Mouse (Mus musculus) olfactory bulb, adult 2 months (tissue): ENCODE measurements at regions not wholly inside any gene's neighbourhood (a gene's known extent, or its start where the extent isn't known, plus 50 kb on each side); places are given as distances from the start of the nearest gene placed in this dataset.

ENCODE experiments used
- CTCF ChIP-seq: fragments of 200-500 bp; IDR thresholded peaks from 2 replicates; pipeline ENCODE4 v1.5.1; 2012; ENCODE audit warnings: low read depth, mild to moderate bottlenecking, low read length, moderate library complexity; ENCODE audit not compliant: insufficient read depth
- POLR2A ChIP-seq: fragments of 200-500 bp; IDR thresholded peaks from 2 replicates; pipeline ENCODE4 v1.6.1; 2012; ENCODE audit warnings: mild to moderate bottlenecking, low read depth, low read length, moderate library complexity; ENCODE audit not compliant: insufficient read depth

DNA sequence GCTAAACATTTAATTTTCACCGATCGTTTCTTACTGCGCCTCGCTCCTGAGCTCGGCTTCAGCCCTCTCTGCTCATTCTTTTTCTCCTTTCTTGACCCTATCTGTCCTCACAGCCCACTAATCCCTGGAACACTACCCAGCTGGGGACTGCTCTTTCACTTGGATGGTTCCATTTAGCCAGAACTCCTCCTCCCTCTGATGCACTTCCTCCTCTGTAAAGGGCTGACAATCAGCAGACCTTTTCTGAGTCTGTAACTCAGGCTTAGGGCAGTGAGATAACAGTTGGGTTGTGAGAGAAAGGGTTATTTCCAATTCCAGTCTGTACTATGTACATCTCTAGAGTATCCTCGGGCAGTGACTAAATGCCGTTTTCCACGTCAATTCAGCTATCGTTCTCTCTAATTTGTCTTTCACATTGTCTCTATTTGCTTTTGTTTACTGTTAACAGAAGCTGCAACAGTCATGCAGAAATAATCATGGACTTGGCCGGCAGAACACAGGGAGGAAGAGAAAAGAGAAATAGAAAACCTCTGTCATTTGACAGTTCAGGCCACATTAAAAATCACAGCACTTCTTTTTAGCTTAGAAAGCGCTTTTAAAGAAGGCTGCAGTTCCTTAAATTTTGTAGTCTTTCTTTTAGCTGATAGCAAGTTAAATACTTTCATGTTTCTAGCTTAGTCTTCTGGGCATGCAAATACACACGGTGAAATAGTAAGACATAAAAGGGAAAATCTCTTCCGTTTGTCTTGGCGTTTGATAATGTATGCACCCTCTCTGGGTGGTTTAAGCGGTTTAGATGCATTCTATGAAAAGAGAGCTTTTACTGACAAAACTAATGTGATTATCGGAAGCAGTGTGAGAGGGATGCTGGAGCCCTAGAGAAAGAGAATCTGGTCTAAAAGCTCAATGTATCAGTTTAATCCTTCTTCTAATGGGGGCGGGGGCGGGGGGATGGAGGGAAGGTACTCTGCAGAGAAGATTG lies 94.7 kb upstream of the Fam181b start:
- TF ChIP-seq POLR2A = no peak
- no peak for TF ChIP-seq CTCF
